Mouse (Mus musculus): Measurements from ENCODE around the gene Gm16867.
"Not testable (repeated sequence)": the region's sequence is repeated elsewhere in the genome, so short reads cannot be mapped to it uniquely, and the experiment has no call there.

- TF ChIP-seq POLR2A (IDR thresholded peaks at IDR 0.05; ENCODE audit: insufficient read depth, low read depth, low read length); CTCF (IDR thresholded peaks at IDR 0.05); EP300 (IDR thresholded peaks at IDR 0.05; ENCODE audit: insufficient read depth, low read depth, low read length): not testable (repeated sequence)
Measured at GRCm38 (mm10) chr14:69520810-69521209, 17.6 kb upstream of the Gm16867 start.

All from heart, adult 2 months (tissue).